Mouse (Mus musculus) cerebellum, postnatal 10 days (tissue): ENCODE measurements at regions not wholly inside any gene's neighbourhood (a gene's known extent, or its start where the extent isn't known, plus 50 kb on each side); places are given as distances from the start of the nearest gene placed in this dataset.

ENCODE experiments used
- DNase-seq, 2 experiments: peaks; one replicate each; pipeline ENCODE4 v3.0.0; 2021; ENCODE audit warnings: mixed read lengths in 2 of 2

GRCm38 (mm10) chr13:44149499-44149898, 364.9 kb downstream of the Cd83 start:
- DNase-seq, result no peak

DNA sequence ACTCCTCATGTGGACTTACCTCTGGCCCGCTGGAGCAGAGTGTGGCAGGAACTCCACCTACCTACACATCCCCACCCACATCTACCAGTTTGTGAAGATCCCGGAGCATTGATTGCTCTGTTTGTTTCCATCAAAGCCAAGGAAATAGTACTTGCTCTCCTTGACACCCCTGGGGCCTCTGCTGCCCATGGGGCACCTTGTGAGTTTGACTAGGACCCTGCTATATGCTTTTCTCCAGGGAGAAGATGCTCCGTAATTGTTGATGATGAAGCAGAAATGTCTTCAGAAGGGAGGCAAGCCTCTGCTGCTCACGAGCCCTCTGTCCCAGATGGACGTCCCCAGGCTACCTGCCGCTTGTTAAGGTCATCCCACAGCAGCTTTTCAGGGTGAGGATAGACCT, 367.0 kb downstream of the Cd83 start:
- no peak for DNase-seq

- no peak for DNase-seq
These were observed 368.4 kb downstream of the Cd83 start for GRCm38 (mm10) chr13:44152806-44153613.

DNA sequence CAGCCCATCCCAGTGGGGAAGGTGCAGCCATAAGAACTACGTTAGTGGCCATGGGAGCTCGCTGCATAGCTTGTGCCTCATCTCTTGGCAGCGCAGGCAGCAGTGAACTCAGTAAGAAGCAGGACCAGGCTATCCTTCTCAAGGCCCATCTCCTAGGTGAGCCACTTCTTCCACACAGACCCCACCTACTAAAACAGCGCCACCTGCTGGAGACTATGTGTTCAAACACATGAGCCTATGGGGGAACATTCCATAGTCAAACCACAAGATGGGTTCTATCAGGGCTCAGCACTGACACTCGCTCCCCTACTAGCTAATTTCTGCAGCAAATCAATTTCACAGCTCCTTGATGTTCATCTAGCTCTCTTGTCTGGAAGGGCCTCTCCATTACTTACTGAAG, 369.2 kb downstream of the Cd83 start:
- no peak for DNase-seq

DNA sequence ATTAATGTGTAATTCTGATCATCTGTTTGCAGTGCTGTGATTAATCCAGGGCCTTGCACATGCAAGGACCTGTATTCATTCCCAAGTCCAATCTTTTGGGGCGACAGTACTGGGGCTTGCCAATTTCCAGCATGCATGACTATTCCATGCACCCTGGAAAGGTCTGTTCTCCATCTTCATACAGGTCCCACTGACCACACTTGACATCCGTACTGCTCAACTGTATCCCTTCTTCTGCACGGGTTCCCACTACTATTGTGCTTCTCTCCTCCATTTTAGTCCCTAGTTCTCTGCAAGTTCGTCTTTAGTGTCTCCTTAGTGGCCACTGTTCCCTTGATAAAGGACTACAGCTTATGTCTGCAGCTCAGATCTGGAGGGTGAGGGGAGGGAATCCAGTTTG, 371.4 kb downstream of the Cd83 start:
- no peak for DNase-seq

DNA sequence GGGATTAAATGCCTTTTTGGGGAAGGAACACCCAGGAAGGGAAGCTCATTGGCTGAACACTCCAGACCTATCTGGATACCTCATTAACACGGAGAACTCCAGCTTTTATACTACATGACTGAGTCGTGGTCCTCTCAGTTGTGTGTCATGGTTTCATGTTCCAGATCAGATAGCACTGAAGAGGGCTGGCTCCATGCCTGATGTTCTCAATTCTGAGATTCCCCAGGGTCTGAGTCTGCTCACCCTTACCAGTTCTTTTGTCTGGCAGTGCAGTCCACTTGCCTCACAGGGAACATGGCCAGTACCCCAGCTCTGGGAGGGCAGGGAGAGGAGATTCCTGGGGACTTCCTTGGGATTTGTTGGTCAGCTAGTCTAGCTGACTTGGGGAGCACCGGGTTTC, 372.0 kb downstream of the Cd83 start:
- DNase-seq, result no peak

GRCm38 (mm10) chr13:44157236-44157635, 372.7 kb downstream of the Cd83 start:
- DNase-seq, result no peak

DNA sequence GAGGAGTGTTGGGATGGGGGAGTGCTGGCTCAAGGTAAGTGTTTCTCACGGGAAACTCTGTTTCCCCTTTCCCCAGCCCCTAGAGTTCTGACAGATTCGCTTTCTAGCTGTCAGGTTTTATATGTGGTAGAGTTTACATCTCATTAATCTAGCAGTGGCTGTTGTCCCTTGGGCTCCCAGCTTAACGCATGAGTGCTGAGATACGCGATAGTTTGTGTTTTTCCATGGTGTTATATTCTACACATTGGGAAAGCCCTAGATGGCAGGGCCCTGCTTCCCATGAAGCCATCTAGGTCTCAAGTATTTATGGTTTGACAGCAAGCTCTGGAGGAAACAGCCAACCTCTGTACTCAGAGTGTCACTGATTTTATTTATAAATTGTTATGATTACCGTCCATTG, 373.8 kb downstream of the Cd83 start:
- DNase-seq, result no peak

GRCm38 (mm10) chr13:44159346-44159745, 374.8 kb downstream of the Cd83 start:
- DNase-seq, result no peak

- DNase-seq, result no peak
These were observed 380.2 kb downstream of the Cd83 start for GRCm38 (mm10) chr13:44164746-44165145.

DNA sequence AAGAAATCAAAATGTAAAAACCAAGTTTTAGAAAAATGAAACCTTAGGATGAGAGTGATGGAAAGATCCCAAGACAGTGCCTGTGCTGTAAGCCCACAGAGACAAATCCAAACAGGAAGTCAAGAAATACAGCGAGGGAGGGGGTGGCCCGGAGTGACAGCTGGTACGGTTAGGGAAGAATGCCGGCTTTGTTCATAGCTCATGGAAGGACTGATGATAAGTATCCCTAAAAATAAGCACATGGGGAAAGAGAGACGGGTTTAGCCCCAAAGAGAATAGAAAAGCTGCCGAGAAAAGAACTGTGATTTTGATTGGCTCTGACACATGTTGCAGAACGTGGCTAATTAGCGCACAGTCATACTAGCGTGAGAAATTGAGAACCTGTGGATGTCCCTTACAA, 382.6 kb downstream of the Cd83 start:
- peak; percentile 34 to 47 for DNase-seq

GRCm38 (mm10) chr13:44168186-44168585, 383.6 kb downstream of the Cd83 start:
- no peak for DNase-seq

GRCm38 (mm10) chr13:44171639-44172038, 387.1 kb downstream of the Cd83 start:
- DNase-seq, result no peak

GRCm38 (mm10) chr13:44172701-44173100, 388.1 kb downstream of the Cd83 start:
- DNase-seq, result no peak

- no peak for DNase-seq
These were observed 389.7 kb downstream of the Cd83 start for GRCm38 (mm10) chr13:44174236-44174635.

GRCm38 (mm10) chr13:44175300-44176036, 390.9 kb downstream of the Cd83 start:
- DNase-seq, result no peak

DNA sequence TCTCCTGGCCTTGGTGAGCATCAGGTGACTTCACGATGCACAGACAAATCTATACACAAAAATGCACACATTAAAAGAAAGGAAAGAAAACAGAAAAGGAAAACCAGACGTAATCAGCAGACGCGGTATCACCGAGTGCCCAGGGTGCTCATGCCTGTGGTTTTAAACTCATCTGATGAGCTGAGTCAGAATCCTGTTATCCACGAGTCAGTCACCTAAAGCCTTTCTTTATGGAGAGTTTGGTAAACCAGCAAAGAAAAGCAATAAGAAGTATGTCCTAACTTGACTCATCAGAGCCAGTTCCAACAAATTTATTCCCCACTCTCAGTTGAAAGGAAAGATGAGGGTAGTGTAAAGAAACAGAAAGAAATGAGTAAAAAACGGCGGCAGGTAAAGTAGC, 391.5 kb downstream of the Cd83 start:
- DNase-seq, result no peak

GRCm38 (mm10) chr13:44178006-44178405, 393.4 kb downstream of the Cd83 start:
- DNase-seq, result no peak

- no peak for DNase-seq
These were observed 395.8 kb downstream of the Cd83 start for GRCm38 (mm10) chr13:44180384-44180783.

GRCm38 (mm10) chr13:44182544-44183191, 398.1 kb downstream of the Cd83 start:
- DNase-seq, result peak in 1 of 2 experiments; percentile 14

GRCm38 (mm10) chr13:44195365-44195764, 410.8 kb downstream of the Cd83 start:
- no peak for DNase-seq

GRCm38 (mm10) chr13:44206042-44206441, 421.5 kb downstream of the Cd83 start:
- DNase-seq, result no peak

DNA sequence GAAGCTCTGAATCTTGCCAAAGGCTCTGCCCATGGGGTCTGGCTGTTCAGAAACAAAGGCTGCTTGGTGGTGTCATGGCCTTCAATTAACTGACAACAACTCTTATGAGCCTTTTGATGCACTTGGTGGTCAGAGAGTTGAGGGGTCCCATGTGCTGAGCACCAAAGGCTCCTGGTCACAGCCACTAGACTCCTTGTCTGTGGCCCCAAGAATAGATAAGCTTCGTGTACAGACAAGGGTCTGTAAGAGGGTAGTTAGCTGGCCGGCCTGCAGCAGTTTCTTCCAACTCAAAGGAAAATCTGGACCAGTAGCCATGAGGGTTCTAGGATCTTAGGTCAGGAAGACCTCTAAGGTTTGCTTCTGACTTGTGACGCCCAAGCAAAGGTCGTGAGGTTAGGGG, 421.9 kb downstream of the Cd83 start:
- no peak for DNase-seq
